Mouse (Mus musculus) bone marrow macrophage, adult 2 months (primary cell): ENCODE measurements at regions not wholly inside any gene's neighbourhood (a gene's known extent, or its start where the extent isn't known, plus 50 kb on each side); places are given as distances from the start of the nearest gene placed in this dataset.

Source experiments
- H3K27ac ChIP-seq: 2 replicates; pipeline ENCODE4 v1.5.1; 2012; ENCODE audit warnings: low read depth, low read length; ENCODE audit not compliant: insufficient read depth
- H3K4me1 ChIP-seq: 2 replicates; pipeline ENCODE4 v1.6.1; 2012; ENCODE audit warnings: low read length; ENCODE audit not compliant: control insufficient read depth, insufficient read depth
- H3K4me3 ChIP-seq: 2 replicates; pipeline ENCODE4 v1.5.1; 2012; ENCODE audit warnings: mild to moderate bottlenecking, low read length, moderate library complexity; ENCODE audit not compliant: insufficient read depth
- CTCF ChIP-seq: IDR thresholded peaks from 2 replicates; pipeline ENCODE4 v1.5.1; 2012; ENCODE audit warnings: low read depth, mild to moderate bottlenecking, low read length, moderate library complexity
- POLR2A ChIP-seq: IDR thresholded peaks from 2 replicates; pipeline ENCODE4 v1.6.1; 2012; ENCODE audit warnings: mild to moderate bottlenecking, low read depth, low read length, borderline replicate concordance

GRCm38 (mm10) chr5:80326986-80327385, 693.0 kb upstream of the Adgrl3 start:
- H3K4me1 ChIP-seq, result no peaks in the 10 kb centered on the region
- no peak overlapping the region for H3K4me3 ChIP-seq
- H3K27ac ChIP-seq, result no peak overlapping the region
- no peak for TF ChIP-seq POLR2A
- no peak for TF ChIP-seq CTCF

GRCm38 (mm10) chr5:80345155-80345554, 674.8 kb upstream of the Adgrl3 start:
- TF ChIP-seq POLR2A (no peak), CTCF (no peak)
- Histone ChIP-seq H3K4me3 (no peak overlapping the region), H3K4me1 (no peaks in the 10 kb centered on the region), H3K27ac (no peak overlapping the region)

- TF ChIP-seq POLR2A (no peak), CTCF (no peak)
- H3K27ac ChIP-seq, result no peak overlapping the region
- no peaks in the 10 kb centered on the region for H3K4me1 ChIP-seq
- H3K4me3 ChIP-seq, result no peak overlapping the region
Observed at GRCm38 (mm10) chr5:80358271-80358670, 661.7 kb upstream of the Adgrl3 start.

- Histone ChIP-seq H3K4me3 (no peak overlapping the region), H3K4me1 (no peaks in the 10 kb centered on the region), H3K27ac (no peak overlapping the region)
- TF ChIP-seq POLR2A (no peak), CTCF (no peak)
Observed at GRCm38 (mm10) chr5:80393656-80394055, 626.3 kb upstream of the Adgrl3 start.

GRCm38 (mm10) chr5:80402666-80403065, 617.3 kb upstream of the Adgrl3 start:
- no peak overlapping the region for H3K4me3 ChIP-seq
- H3K4me1 ChIP-seq, result no peaks in the 10 kb centered on the region
- no peak for TF ChIP-seq POLR2A
- TF ChIP-seq CTCF, result no peak
- H3K27ac ChIP-seq, result no peak overlapping the region

DNA sequence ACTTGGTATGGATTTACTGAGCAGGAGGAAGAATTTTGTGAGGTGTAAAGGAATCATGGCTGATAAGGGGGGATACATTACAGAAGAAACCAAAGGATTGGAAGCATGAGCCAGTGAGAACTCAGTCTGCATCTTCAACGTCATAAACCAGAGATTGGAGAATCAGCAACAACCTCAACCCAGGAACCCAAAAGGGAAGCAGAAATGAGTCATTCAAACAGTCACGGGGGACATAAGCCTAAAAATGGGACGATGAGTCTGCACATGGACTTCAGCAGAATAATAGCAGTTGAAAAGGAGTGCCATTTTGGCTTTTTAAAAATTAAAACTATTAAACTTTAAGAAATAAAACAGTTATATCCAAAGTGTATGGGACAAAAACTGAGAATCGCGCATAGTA, 603.8 kb upstream of the Adgrl3 start:
- peaks cover 9% of the 10 kb centered on the region for H3K4me1 ChIP-seq
- TF ChIP-seq CTCF, result no peak
- no peak for TF ChIP-seq POLR2A
- peak overlapping the region; percentile 33 for H3K27ac ChIP-seq
- no peak overlapping the region for H3K4me3 ChIP-seq
